Mouse (Mus musculus) C2C12 (cell line): ENCODE data around the gene Tprg.

Source experiments
- CTCF ChIP-seq: IDR thresholded peaks from one replicate; pipeline ENCODE4 v1.5.1; 2011; ENCODE audit not compliant: control insufficient read depth, insufficient read depth, insufficient read length
- FOSL1 ChIP-seq: IDR thresholded peaks from one replicate; pipeline ENCODE4 v1.8.0; 2011; ENCODE audit warnings: mild to moderate bottlenecking, low read length; ENCODE audit not compliant: poor library complexity, insufficient read depth, severe bottlenecking
- MAX ChIP-seq: IDR thresholded peaks from one replicate; pipeline ENCODE4 v1.6.1; 2011; ENCODE audit warnings: mild to moderate bottlenecking, control low read depth
- USF1 ChIP-seq: IDR thresholded peaks from one replicate; pipeline ENCODE4 v1.6.1; 2011; ENCODE audit warnings: low read depth, mild to moderate bottlenecking, control low read depth, moderate library complexity

GRCm38 (mm10) chr16:25262965-25263364 lies 23.7 kb upstream of the Tprg start:
- TF ChIP-seq CTCF (no peak), USF1 (no peak), FOSL1 (no peak), MAX (no peak)
